Mouse (Mus musculus): ENCODE measurements at regions not wholly inside any gene's neighbourhood (a gene's known extent, or its start where the extent isn't known, plus 50 kb on each side); places are given as distances from the start of the nearest gene placed in this dataset.
A peak's percentile ranks its signal among the peaks of the same experiment; 100 is the strongest.

DNA sequence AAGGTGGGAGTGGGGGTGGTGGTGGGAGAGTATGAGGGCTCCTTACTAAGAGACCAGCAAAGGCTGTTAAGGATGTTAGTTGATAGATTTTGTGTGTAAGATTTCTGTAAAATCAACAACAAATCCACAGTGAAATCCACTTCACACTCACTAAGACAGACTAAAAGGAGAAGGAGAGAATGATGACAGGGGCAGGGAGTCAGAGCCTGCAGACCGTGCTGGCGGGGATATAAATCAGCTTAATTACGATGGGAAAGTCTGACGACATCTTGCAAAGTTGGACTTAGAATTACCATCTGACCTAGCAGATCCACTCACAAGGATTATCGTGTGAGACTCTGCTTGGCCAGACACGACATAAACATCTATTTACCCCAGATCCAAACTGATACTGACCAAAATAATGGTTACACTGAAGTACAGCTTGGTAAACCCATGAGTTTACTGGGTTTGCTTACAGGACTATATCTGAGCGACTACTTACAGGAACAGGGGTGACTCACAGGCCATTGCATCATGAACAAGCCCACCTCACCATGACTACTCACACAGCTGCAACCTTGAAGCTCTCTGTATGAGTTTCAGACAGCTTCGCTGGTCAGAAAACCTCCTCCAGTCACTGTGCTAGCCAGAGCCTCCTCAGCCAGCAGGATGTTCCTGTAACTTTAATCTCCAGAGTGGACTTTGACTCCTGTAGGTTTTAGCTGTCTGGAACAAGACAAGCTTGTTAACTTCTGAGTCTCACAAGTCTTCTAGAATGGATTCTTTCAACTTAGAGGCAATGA lies 50.5 kb upstream of the Ednra start:
- Histone ChIP-seq H3K9ac (ENCODE audit: low read depth, low read length) (no peak overlapping the region), H3K9me3 (ENCODE audit: control insufficient read depth, low read length) (no peaks in the 10 kb centered on the region), H3K27ac (ENCODE audit: low read depth, low read length) (peak overlapping the region; percentile 71; the same call in 1 of the 2 replicates), H3K36me3 (ENCODE audit: control insufficient read depth, insufficient read depth, low read length) (no peaks in the 10 kb centered on the region), H3K4me3 (ENCODE audit: low read length) (no peak overlapping the region), H3K4me2 (replicated peaks; ENCODE audit: low read depth, low read length) (no peak overlapping the region), H3K4me1 (ENCODE audit: control insufficient read depth, insufficient read depth, low read length) (peaks cover 17% of the 10 kb centered on the region; the same call in 1 of the 2 replicates), H3K27me3 (ENCODE audit: control insufficient read depth, insufficient read depth, low read length) (no peaks in the 10 kb centered on the region)
- ATAC-seq (ENCODE audit: low FRiP score, low TSS enrichment) = peak; percentile 76
- WGBS = 18% methylated on average over 8 of the region's 8 CpGs

DNA sequence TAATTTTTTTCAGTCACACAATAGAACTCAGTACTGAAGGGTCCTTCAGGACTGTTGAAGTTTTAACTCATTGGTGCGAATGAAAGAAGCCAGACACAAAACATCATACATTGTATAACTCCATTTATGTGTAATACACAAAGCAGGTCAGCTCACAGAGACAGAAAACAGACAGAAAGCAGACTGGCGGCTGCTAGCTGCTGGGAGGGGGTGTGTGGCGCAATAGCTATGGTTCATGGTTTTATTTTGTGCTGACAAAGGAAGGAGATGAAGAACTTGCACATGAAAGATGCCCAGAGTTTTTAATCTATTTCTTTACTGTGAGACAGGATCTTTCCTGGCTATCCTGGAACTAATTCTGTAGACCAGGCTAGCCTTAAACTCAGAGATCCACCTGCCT lies 51.3 kb upstream of the Ednra start:
- Histone ChIP-seq H3K4me2 (replicated peaks; ENCODE audit: low read depth, low read length) (no peak overlapping the region), H3K9ac (ENCODE audit: low read depth, low read length) (no peak overlapping the region), H3K27ac (ENCODE audit: low read depth, low read length) (no peak overlapping the region), H3K9me3 (ENCODE audit: control insufficient read depth, low read length) (no peaks in the 10 kb centered on the region), H3K4me1 (ENCODE audit: control insufficient read depth, insufficient read depth, low read length) (peaks cover 17% of the 10 kb centered on the region; the same call in 1 of the 2 replicates), H3K27me3 (ENCODE audit: control insufficient read depth, insufficient read depth, low read length) (no peaks in the 10 kb centered on the region), H3K4me3 (ENCODE audit: low read length) (no peak overlapping the region), H3K36me3 (ENCODE audit: control insufficient read depth, insufficient read depth, low read length) (no peaks in the 10 kb centered on the region)
- WGBS = 89% methylated on average over 3 of the region's 3 CpGs
- no peak for ATAC-seq (ENCODE audit: low FRiP score, low TSS enrichment)

DNA sequence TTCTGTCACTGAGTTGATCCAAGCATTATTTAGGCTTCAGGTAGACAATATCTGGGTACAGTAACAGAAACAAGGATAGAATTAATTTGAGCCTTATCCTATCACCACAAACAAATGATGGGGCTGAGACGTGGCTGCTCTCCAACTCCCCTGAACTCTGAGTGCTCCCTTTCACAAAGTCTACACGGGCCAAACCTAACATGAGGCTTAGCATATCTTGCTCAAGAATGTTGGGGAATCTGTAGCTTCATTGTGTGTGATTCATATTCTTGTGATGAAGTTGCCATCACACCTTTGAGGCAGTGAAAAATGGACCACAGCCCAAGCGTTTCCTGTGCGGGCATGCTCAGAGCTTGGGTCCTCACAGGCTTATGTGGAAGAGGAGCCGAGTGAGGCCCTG lies 53.3 kb upstream of the Ednra start:
- no peaks in the 10 kb centered on the region for H3K9me3 ChIP-seq (ENCODE audit: control insufficient read depth, low read length)
- H3K27ac ChIP-seq (ENCODE audit: low read depth, low read length) = no peak overlapping the region
- H3K36me3 ChIP-seq (ENCODE audit: control insufficient read depth, insufficient read depth, low read length) = no peaks in the 10 kb centered on the region
- H3K27me3 ChIP-seq (ENCODE audit: control insufficient read depth, insufficient read depth, low read length) = no peaks in the 10 kb centered on the region
- H3K4me3 ChIP-seq (ENCODE audit: low read length) = no peak overlapping the region
- 74% methylated on average over 5 of the region's 5 CpGs for WGBS
- no peak overlapping the region for H3K4me2 ChIP-seq (replicated peaks; ENCODE audit: low read depth, low read length)
- H3K9ac ChIP-seq (ENCODE audit: low read depth, low read length) = no peak overlapping the region
- no peak for ATAC-seq (ENCODE audit: low FRiP score, low TSS enrichment)
- peaks cover 17% of the 10 kb centered on the region; the same call in 1 of the 2 replicates for H3K4me1 ChIP-seq (ENCODE audit: control insufficient read depth, insufficient read depth, low read length)

DNA sequence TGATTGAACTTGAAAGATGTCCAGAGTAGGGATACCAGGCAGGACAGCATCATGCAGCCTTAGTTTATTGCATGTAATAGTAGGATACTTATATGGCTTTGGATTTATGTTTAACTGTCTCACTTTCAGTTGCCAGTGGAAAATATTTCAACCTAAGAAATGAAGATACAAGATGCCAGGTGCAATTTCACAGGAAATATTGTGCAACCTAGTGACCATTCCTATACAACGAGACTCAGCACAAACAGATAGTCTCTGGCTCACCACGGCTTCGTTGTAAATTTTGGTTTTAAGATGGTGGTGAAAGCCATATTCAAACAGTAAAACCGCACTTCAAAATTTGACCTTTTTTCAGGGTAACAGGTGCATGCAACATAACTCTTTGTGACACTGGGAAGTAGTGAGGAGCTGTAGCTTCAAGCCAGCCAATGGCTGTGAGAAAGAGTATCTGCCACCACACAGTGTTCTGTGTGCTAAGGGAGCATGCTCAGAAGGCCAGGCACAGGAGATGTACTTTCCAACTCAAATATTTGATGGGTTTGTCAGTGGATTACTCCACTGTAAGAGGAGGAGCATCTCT lies 61.5 kb upstream of the Ednra start:
- ATAC-seq (ENCODE audit: low FRiP score, low TSS enrichment) = no peak
- WGBS = 74% methylated on average over 4 of the region's 4 CpGs
- Histone ChIP-seq H3K27ac (ENCODE audit: low read depth, low read length) (no peak overlapping the region), H3K36me3 (ENCODE audit: control insufficient read depth, insufficient read depth, low read length) (no peaks in the 10 kb centered on the region), H3K4me2 (replicated peaks; ENCODE audit: low read depth, low read length) (no peak overlapping the region), H3K9ac (ENCODE audit: low read depth, low read length) (no peak overlapping the region), H3K9me3 (ENCODE audit: control insufficient read depth, low read length) (no peaks in the 10 kb centered on the region), H3K27me3 (ENCODE audit: control insufficient read depth, insufficient read depth, low read length) (no peaks in the 10 kb centered on the region), H3K4me3 (ENCODE audit: low read length) (no peak overlapping the region), H3K4me1 (ENCODE audit: control insufficient read depth, insufficient read depth, low read length) (no peaks in the 10 kb centered on the region)

DNA sequence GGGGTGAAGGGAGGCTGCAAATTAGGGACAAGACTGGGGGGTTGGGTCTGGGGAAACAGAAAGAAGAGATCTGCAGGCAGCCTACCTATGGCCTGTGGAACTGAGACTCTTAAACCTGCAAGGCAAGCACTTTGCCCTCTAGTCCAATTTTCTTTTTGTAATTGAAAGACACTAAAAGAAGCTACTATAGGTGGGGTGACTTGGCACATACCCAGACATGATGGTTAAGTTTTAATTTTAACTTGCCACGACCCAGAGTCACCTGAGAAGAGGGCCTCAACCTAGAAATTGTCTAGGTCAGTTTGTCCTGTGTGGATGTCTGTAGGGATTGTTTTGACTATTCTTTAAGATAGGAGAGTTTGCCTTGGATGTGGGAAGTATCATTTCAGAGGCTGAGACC lies 70.6 kb upstream of the Ednra start:
- no peak for ATAC-seq (ENCODE audit: low FRiP score, low TSS enrichment)
- H3K4me1 ChIP-seq (ENCODE audit: control insufficient read depth, insufficient read depth, low read length) = no peaks in the 10 kb centered on the region

DNA sequence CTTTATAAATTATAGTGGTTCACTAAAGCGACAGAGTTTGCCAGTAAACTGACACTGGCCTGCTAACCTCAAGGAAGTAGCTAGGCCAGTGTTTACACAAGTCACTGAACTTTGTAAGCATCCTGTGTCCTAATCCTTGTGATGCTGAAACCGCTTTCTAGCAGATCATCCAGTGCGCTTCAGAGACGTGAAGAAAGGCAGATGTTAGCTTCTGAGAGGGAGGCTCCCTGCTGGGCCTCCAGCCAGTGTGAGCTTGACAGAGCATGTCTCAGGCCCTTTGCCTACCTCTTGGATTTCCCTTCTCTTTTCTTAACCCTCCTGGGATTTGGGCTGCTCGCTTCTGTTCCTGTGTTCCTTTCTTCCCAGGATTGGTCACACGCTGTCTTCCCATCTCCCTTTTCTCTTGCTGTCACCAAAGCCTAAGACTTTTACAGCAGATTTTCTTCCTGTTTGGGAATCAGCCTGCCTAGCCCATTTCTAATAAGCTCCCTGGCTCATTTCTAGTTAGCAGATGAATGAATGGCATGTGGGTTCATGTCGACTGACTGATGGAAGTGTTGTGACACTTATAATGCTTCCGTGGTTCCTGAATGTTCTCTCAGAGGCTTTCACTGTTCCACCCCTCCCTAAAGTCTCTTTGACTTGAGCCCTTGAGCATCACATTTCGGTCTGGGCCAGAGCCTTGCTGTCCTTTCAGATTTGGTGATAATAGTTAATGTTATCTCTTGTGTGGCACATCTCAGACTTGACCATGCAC lies 79.1 kb upstream of the Ednra start:
- no peak overlapping the region for H3K9ac ChIP-seq (ENCODE audit: low read depth, low read length)
- WGBS = 52% methylated on average over 9 of the region's 9 CpGs
- ATAC-seq (ENCODE audit: low FRiP score, low TSS enrichment) = peak; percentile 64; the same call in 1 of the 2 replicates
- H3K9me3 ChIP-seq (ENCODE audit: control insufficient read depth, low read length) = no peaks in the 10 kb centered on the region
- no peak overlapping the region for H3K4me2 ChIP-seq (replicated peaks; ENCODE audit: low read depth, low read length)
- H3K4me1 ChIP-seq (ENCODE audit: control insufficient read depth, insufficient read depth, low read length) = 0 out of 2 replicates have a peak, but pooled peaks cover 2% of the 10 kb centered on the region
- H3K27ac ChIP-seq (ENCODE audit: low read depth, low read length) = no peak overlapping the region
- no peaks in the 10 kb centered on the region for H3K36me3 ChIP-seq (ENCODE audit: control insufficient read depth, insufficient read depth, low read length)
- H3K4me3 ChIP-seq (ENCODE audit: low read length) = no peak overlapping the region
- no peaks in the 10 kb centered on the region for H3K27me3 ChIP-seq (ENCODE audit: control insufficient read depth, insufficient read depth, low read length)

More for the DNA sequence above, 70.6 kb upstream of the Ednra start:
- H3K27ac ChIP-seq (ENCODE audit: low read depth, low read length) = no peak overlapping the region
- H3K4me3 ChIP-seq (ENCODE audit: low read length) = no peak overlapping the region
- H3K27me3 ChIP-seq (ENCODE audit: control insufficient read depth, insufficient read depth, low read length) = no peaks in the 10 kb centered on the region
- 88% methylated on average over 1 of the region's 1 CpGs for WGBS
- no peak overlapping the region for H3K4me2 ChIP-seq (replicated peaks; ENCODE audit: low read depth, low read length)
- no peaks in the 10 kb centered on the region for H3K36me3 ChIP-seq (ENCODE audit: control insufficient read depth, insufficient read depth, low read length)
- no peaks in the 10 kb centered on the region for H3K9me3 ChIP-seq (ENCODE audit: control insufficient read depth, low read length)
- no peak overlapping the region for H3K9ac ChIP-seq (ENCODE audit: low read depth, low read length)

DNA sequence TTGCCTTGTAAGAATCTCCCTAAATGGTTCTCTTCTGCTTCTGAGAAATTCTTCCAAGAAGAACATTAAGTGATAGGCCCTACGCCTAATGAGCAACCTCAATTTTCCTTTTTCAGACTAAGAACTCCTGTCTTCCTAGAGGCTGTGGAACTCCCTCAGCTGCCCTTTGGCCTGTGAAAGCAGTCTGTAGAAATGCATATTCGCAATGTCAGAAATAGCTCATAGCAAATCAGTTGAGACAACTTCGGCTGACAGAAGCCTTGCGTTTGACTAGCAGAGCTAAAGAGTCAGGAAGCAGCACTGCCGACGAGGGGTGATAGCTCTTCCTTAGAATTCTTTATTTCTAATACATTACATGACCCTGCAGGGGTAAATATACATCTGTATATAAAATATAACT lies 80.3 kb upstream of the Ednra start:
- Histone ChIP-seq H3K36me3 (ENCODE audit: control insufficient read depth, insufficient read depth, low read length) (no peaks in the 10 kb centered on the region), H3K9ac (ENCODE audit: low read depth, low read length) (no peak overlapping the region), H3K9me3 (ENCODE audit: control insufficient read depth, low read length) (no peaks in the 10 kb centered on the region), H3K27ac (ENCODE audit: low read depth, low read length) (no peak overlapping the region), H3K4me1 (ENCODE audit: control insufficient read depth, insufficient read depth, low read length) (0 out of 2 replicates have a peak, but pooled peaks cover 2% of the 10 kb centered on the region), H3K4me3 (ENCODE audit: low read length) (no peak overlapping the region), H3K27me3 (ENCODE audit: control insufficient read depth, insufficient read depth, low read length) (no peaks in the 10 kb centered on the region), H3K4me2 (replicated peaks; ENCODE audit: low read depth, low read length) (no peak overlapping the region)
- 76% methylated on average over 6 of the region's 6 CpGs for WGBS
- ATAC-seq (ENCODE audit: low FRiP score, low TSS enrichment) = no peak

DNA sequence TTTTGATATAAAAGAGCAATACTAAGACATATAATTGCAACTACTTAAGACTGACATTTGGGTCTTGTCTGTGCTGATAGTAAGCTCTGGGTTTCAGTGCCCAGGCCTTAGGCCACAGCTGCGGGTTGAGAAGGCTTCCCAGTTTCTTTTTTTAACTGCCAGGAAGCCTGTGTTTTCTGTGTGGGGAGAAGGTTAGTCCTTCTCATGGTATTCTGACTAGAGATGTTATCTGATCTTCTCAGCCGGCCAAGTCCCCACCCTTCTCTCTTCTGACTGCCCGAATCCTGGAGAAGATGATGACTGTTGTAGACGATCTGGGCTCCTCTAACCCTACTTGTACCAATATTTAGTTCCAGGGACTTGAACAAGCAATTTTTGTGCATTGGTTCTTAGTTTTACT lies 80.7 kb upstream of the Ednra start:
- WGBS = 43% methylated on average over 4 of the region's 4 CpGs
- ATAC-seq (ENCODE audit: low FRiP score, low TSS enrichment) = no peak
- H3K27ac ChIP-seq (ENCODE audit: low read depth, low read length) = no peak overlapping the region

DNA sequence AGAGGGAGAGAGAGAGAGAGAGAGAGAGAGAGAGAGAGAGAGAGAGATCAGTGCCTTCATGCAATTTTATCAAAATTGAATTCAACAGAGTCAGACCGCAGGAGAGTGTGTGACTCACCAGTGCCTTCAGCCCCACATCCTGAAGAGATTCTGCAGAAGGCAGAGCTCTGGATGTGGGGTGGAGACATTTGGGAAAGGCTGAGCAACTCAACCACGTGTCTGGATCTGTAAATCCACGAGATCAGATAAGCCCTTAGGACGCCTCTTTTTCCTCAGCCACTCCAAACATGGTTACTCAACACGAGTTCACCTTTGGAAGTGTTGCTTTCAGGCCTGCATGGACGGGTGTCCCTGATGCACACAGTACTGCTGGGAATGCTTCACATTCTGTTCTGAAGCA lies 81.4 kb upstream of the Ednra start:
- ATAC-seq (ENCODE audit: low FRiP score, low TSS enrichment) = no peak
- no peak overlapping the region for H3K4me3 ChIP-seq (ENCODE audit: low read length)
- H3K27ac ChIP-seq (ENCODE audit: low read depth, low read length) = no peak overlapping the region
- H3K4me2 ChIP-seq (replicated peaks; ENCODE audit: low read depth, low read length) = no peak overlapping the region
- no peaks in the 10 kb centered on the region for H3K9me3 ChIP-seq (ENCODE audit: control insufficient read depth, low read length)
- no peak overlapping the region for H3K9ac ChIP-seq (ENCODE audit: low read depth, low read length)
- no peaks in the 10 kb centered on the region for H3K36me3 ChIP-seq (ENCODE audit: control insufficient read depth, insufficient read depth, low read length)
- 77% methylated on average over 6 of the region's 6 CpGs for WGBS
- no peaks in the 10 kb centered on the region for H3K27me3 ChIP-seq (ENCODE audit: control insufficient read depth, insufficient read depth, low read length)
- 0 out of 2 replicates have a peak, but pooled peaks cover 2% of the 10 kb centered on the region for H3K4me1 ChIP-seq (ENCODE audit: control insufficient read depth, insufficient read depth, low read length)

More for the DNA sequence above, 80.7 kb upstream of the Ednra start:
- Histone ChIP-seq H3K4me1 (ENCODE audit: control insufficient read depth, insufficient read depth, low read length) (0 out of 2 replicates have a peak, but pooled peaks cover 2% of the 10 kb centered on the region), H3K36me3 (ENCODE audit: control insufficient read depth, insufficient read depth, low read length) (no peaks in the 10 kb centered on the region), H3K9me3 (ENCODE audit: control insufficient read depth, low read length) (no peaks in the 10 kb centered on the region), H3K9ac (ENCODE audit: low read depth, low read length) (no peak overlapping the region), H3K27me3 (ENCODE audit: control insufficient read depth, insufficient read depth, low read length) (no peaks in the 10 kb centered on the region), H3K4me2 (replicated peaks; ENCODE audit: low read depth, low read length) (no peak overlapping the region), H3K4me3 (ENCODE audit: low read length) (no peak overlapping the region)

Measured in kidney, embryonic 14.5 days (tissue).